Mouse (Mus musculus) left cerebral cortex, postnatal 10 days (tissue): Measurements from ENCODE around the gene Slc38a11. TPM values are rescaled to one million over a fixed set of nuclear protein-coding genes. Genes with fewer than 3 reads are reported as not detected.

ENCODE experiments used
- DNase-seq, 2 experiments: peaks; one replicate each; pipeline ENCODE4 v3.0.0; 2021 to 2022; ENCODE audit warnings: low spot score in 2 of 2, mixed read lengths in 1 of 2; ENCODE audit errors: extremely low spot score in 1 of 2
- intact Hi-C: fragments of 180-260 bp; cut with DNase I; formaldehyde crosslinking; loops from one replicate; pipeline ENCODE4 v1.15.1; 2025
- microRNA-seq: library from miRNA; unstranded; fragments of <30 nt; microRNA quantifications from one replicate; pipeline ENCODE4 v1.2.0, GENCODE M21; 2022
- total RNA-seq, 2 experiments: library from RNA; stranded (reverse); gene quantifications; 2 replicates each; pipeline ENCODE4 v1.2.3; 2021

Gene Slc38a11
- total RNA-seq, 2 experiments from 2014 or later = 3.5 to 3.6 TPM

DNA sequence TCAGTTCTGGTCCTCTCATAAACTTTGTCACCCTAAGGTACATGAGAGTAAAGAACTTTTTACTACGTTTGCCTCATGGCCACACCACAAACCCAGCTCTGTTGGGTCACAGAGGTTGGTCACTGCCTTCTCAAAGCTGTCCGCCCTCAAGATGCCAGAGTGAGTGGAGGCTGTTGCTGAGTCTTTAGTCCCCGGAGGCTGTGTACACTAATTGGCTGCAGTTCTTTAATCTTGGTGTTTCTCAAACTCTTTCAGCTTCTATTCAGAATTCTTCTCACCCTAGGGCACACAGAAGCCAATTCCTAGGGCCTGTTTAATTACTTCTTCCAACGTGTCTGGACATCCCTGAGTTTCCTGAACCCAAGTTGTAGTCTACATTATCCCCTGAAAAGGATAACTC is 96.0 kb downstream of the Slc38a11 start:
- intact Hi-C loops = no loop called here
- DNase-seq = no peak

DNA sequence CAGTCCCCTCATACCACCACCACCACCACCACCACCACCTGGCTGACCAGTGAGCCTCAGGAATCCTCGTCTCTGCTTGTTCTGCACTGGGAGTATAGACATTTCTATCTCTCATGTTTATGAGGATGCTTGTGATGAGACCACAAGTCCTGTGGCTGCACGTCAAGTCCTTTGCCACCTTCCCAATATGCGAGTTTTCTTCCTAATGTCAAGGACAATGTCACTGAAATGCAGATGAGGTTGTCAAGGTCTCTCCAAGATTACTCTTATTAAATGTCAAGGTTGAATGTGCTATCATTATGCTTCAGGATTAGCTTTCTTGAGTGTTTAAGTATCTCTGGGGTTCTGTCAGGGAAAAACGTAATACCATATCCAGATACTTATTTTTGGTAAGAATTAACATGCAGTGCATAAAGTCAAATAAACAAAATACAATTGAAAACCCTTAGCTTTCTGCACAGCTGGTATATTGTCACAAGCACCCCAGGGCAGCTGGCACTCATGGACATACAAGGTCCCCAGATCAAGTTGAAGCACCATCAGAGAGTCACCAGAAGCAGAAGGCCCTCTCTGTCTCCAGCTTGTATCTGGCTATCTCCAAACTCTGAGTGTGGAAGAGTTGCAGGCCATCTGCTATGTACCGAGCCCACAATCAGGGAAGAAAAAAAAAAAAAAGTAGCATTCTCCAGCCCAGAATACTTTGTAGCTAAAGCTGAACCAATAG is 97.1 kb downstream of the Slc38a11 start:
- no peak for DNase-seq
- intact Hi-C loops = no loop called here

Small RNA genes lying within 50 kb of the gene (microRNA-seq; reads per million reads assigned to microRNA genes)
- not detected for gene Mir6337

Other genes with a start within 250 kb of the Slc38a11 start
- 1 to 10 TPM; 8.4 to 9.1 TPM for gene Cobll1, start 124.6 kb downstream of the Slc38a11 start, total RNA-seq
- gene Scn3a, start 203.6 kb upstream of the Slc38a11 start, total RNA-seq = 10 to 100 TPM; 62.6 to 68.5 TPM